Mouse (Mus musculus): ENCODE results near the gene Igsf8.

DNA sequence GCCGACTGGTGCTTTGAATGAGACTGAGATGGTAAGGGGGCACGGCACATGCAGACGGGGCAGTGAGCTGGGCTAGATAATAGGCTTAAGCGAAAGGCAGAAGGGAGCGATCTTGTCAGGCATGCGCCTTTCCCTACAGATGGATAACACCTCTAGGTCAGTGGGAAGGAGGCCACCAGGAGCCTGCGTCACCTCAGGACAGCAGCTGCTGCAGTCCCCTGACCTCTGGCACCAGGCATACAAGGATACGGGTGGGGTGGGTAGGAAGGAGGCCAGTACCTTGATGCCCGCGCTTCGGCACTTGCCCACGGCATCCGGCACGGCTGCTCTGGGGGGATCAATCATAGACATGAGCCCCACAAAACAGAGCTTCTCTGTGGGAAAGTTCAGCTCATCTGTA is 22.8 kb downstream of the Igsf8 start:
- TF ChIP-seq POLR2A (IDR thresholded peaks at IDR 0.05; ENCODE audit: control insufficient read depth, extremely low read depth, insufficient read depth, low read length, poor library complexity) (no peak), CTCF (IDR thresholded peaks at IDR 0.05; ENCODE audit: borderline replicate concordance, control insufficient read depth, extremely low read depth, insufficient read depth, low read length, poor library complexity) (no peak)
